Mouse (Mus musculus) layer of hippocampus, adult 9-10 months (tissue): ENCODE results near the gene Lrmp.
A peak's percentile ranks its signal among the peaks of the same experiment; 100 is the strongest.

Source experiments
- DNase-seq: peaks from one replicate; pipeline ENCODE4 v3.0.0; 2022; ENCODE audit warnings: low spot score

Gene Lrmp

DNA sequence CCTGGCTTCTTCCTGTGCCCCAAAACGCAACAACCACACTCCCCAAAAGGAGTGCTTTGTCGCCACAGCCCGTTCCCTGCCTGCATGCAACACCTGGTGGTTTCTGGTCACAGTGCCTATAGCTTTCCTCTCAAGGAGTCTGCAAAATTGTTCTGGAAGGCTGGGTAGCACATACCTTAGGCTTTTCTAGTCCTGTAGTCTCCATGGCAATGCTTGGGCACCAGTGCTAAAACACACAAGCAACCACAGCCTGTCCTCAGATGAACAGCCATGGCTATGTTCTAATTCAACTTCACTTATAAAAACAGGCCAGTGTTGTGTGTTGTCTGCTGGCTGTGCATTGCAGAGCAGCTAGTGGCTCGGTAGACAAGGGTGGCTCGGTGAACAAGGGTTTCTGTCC, 21.4 kb downstream of the Lrmp start:
- no peak for DNase-seq

- no peak for DNase-seq
Observed at GRCm38 (mm10) chr6:145139236-145139635, 23.8 kb downstream of the Lrmp start.

- no peak for DNase-seq
Observed at GRCm38 (mm10) chr6:145139776-145140475, 24.5 kb downstream of the Lrmp start.

DNA sequence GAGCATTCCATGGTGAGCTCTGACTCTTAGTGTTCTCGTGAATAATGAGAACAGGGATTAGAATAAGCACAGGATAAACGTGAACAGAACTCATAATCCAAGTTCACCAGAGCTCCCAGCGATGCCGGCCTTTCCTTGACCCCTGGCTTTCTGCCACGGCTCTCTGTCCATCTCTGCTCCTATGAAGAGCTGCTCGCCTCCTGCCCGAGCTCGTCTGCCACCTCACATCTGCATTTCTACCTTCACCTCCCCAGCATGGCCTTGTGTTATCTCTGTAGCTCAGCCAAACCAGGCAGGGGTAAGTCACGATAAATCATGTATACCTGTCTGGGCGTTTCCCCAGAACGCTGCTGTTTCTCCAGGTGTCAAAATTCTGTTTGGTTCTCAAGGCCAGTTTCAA, 25.3 kb downstream of the Lrmp start:
- DNase-seq = no peak

DNA sequence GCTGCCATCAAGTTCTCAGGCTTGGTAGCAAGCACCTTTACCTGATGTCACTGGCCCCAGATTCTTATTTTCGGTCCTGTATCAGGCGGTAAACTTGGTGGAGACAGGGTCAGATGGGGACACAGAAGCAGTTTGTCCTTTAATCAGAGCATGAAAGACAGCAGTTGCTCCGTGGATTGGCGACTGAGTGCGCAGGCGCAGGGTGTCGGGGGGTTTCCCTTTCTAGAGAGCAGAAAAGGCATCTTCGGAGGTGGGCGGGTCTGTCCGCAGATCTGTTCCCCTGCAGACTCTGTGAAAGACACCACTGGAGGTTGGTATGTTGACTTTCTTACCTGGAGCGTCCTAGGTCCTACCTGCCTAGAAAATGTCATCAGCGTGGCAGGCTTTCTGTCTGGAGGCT, 26.4 kb downstream of the Lrmp start:
- DNase-seq = no peak

GRCm38 (mm10) chr6:145145173-145145572, 29.7 kb downstream of the Lrmp start:
- no peak for DNase-seq

DNA sequence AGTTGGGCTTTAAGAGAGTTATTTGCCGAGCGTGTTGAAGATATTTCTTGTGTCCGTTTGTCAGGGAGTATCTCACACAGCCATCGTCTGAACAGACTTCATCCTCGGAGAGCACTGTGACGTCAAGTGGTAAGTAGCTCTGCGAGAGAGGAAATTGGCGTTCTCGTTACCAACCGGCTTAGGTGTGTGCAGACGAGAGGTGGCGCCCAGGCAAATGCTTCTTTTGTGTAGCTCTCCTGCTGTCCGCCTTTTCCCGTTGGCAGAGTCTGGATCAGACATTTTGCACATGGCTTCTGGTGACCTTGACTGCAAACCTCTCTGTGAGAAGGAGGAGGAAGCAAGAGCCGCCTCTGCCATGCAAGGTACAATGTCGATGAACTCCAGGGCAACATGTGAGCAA, 32.3 kb downstream of the Lrmp start:
- no peak for DNase-seq

DNA sequence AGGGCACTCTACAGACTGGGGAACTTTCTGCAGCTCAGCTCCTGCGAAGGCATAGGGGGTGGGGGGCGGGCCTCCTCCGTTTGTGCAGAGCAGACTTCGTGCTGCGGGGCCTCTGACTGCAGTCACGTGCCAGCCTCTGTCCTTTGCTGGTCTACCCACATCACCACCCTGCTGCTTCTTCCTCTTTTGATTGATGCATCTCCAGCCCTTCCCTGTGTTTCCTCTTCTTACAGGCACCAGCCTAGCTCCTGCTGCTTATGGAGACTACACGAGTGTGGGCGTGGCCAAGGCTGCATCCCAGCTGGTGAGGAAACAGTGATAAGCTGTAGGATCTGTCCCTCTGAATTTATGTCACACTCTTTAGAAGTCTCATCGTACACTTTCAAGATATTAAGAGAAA, 33.6 kb downstream of the Lrmp start:
- DNase-seq = peak; percentile 15

GRCm38 (mm10) chr6:145158619-145159018, 43.2 kb downstream of the Lrmp start:
- DNase-seq = no peak

DNA sequence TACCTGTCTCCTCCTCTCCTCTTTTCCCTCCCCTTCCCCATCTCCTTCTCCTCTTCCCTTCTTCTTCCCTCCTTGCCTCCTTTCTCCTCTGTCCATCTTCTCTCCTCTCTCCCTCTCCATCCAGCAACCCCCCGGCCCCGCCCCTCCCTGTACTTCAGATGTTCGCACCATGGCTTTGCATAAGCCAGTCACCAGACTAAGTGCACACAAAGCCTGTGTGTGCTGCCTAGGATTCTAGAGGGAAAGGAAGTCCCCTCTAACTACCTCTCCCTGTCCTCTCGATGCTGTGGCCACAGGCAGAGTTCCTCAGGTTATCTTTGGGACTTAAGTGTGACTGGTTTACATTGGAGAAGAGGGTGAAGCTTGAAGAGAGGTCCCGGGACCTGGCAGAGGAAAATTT, 45.1 kb downstream of the Lrmp start:
- no peak for DNase-seq

DNA sequence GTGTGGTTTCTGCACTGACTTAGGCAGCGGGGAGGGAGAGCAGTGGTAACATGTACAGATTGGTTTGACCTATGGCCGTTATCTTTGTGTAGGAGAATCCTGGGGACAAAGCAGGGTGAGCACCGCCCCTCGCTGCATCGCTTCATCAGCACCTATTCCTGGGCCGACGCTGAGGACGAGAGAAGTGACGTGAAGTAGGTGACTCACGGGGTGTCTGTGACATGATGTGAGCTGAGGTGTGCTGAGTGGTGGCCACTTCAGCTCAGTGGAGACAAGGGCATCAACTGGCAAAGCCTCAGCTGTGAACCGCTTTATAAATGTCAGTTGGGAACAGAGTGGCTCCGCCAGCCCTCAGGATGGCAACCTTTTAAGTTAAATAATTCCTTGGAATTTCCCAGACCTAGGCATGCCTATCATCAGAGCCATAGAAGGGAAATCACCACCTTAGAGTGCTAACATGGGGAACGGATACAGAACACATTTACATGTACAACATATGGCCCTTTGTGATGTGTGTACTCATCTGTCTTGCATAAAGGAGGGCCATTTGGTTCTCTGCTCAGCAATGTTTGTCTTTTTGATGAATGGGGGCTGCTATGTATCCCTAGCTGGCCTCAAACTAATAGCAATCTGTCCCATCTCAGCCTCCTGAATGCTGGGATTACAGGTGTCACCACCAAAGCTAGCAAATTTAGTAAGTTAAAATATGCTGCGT, 56.6 kb downstream of the Lrmp start:
- DNase-seq = no peak

DNA sequence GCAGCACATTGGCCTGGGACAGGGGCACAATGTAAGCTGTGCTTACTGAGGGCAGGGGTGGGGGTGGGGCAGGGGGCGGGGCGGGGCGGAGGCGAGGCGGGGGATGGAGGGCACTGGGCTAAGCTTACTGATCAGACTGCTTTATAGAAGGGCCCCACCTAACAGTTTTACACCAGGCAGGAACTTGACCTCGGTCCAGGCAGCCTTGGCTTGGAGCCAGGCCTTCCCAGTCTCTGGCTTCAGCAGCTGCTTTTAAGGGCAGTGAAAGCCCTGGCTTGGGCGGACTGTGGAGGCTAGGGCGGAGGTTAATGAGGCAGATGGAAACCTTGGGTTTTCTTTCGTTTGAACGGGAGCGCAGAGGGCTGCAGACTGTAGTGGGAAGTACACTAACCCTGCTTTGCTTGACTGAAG, 58.3 kb downstream of the Lrmp start:
- DNase-seq = no peak

- no peak for DNase-seq
Observed at GRCm38 (mm10) chr6:145175571-145175981, 60.1 kb downstream of the Lrmp start.

DNA sequence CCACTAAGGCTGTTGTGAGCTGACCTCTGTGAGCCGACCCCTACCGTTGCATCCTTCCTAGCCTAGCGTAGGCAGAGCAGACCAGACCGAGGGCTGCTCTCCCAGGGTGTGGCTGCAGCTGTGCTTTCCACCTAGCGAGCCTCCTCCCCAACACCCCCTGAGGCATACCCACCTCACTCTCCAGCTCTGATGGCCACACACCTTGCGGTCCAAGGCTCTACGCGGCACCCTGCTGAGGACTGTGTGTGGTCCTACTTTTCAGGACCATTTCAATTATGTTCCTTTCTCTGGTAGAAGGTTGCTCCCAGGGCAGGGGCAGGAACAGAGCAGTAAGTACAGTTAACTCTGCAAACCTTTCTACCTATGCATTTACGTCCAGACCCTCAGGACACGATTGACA, 61.0 kb downstream of the Lrmp start:
- no peak for DNase-seq

DNA sequence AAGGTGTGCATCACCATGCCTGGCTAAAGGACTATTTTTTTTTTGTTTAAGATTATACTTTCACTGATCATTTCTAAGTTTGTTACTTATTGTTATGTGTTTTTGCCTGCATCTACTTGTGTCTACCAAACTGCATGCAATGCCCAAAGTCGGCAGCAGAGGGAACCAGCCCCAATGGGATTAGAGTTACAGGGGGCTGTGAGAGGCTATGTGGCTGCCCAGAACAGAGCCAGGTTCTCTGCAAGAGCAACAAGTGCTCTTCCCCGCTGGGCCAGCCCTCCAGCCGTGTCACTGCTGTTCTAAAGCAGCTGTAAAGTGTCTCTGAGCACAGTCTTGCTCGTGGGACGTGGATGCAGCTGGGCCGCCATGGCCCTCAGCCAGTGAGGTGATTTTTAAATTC, 64.2 kb downstream of the Lrmp start:
- peak; percentile 30 for DNase-seq

- no peak for DNase-seq
Observed at GRCm38 (mm10) chr6:145182044-145182443, 66.6 kb downstream of the Lrmp start.

GRCm38 (mm10) chr6:145186096-145186495, 70.6 kb downstream of the Lrmp start:
- no peak for DNase-seq

DNA sequence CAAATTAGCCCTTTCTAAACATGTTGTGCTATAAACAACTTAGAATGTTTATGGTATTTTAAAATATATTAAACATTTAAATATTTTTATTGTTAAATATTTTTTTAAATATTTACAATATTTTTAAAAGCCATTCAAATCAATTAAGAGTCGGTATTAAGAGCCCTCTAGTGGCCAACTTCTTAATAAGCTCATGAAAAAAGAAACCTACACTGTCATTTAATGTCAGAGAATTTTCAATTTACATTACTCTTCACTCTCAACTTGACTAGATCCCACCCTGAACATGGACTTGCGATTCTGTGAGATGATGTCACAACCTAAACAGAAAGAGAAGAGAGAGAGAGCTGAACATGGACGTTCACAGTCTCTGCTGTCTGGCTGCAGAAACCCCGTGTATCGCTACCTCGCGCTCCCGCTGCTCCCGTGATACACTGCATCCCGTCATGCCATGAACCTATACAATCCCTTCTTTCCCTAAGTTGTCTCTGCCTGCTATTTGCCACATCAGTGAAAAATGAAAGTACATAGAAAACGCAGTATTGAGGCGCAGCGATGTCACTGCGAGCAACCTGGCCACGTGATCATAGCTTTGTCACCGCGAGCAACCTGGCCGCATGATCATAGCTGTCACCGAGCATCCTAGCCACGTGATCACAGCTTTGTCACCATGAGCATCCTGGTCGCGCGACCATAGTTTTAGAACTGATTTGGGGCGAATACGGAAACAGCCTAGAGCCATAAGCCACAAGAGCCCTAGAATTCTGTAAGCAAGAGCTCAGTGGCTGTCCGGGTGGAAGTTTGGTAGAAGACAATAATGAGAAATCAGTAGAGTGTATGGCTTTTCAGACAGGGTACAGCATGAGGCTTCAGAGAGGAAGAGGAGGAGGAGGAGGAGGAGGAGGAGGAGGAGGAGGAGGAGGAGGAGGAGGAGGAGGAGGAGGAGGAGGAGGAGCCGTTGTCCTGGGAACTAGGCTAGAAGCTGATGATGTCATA, 71.9 kb downstream of the Lrmp start:
- peak; percentile 52 for DNase-seq

GRCm38 (mm10) chr6:145193038-145193437, 77.6 kb downstream of the Lrmp start:
- DNase-seq = no peak

- no peak for DNase-seq
Observed at GRCm38 (mm10) chr6:145193446-145193845, 78.0 kb downstream of the Lrmp start.

DNA sequence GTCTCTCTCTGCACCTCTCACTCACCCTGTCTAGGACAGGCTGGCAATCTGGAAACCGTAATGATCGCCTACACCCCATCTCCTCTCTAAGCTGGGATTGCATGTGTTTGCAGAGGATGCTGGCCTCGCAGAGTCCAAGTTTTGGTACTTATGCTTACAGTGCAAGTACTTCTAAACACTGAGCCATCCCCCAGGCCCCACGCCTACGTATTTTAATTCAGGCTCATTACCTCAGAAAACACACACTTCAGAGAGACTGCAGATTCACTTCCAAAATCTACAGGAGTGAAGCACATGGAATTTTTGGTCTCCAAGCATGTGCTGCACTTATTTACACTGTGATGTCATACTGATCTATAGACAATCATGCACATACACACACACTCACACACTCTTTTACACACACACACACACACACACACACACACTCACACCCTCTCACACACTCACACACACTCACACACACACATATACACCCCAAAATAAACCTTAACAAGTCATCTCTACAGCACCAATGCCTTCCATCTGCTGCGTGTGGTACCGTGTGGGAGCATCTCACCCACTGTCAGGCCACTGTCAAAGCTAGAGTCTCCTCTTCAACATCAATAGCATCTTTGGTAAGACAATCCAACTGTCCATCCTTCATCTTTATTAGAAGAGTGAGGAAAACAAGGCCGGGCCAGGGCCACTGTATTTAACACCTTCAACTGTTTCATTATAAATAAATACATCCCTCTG, 82.7 kb downstream of the Lrmp start:
- DNase-seq = no peak
